Comparison of ENCODE assay signal across 9 mouse cellular contexts in the genomic region with DNA sequence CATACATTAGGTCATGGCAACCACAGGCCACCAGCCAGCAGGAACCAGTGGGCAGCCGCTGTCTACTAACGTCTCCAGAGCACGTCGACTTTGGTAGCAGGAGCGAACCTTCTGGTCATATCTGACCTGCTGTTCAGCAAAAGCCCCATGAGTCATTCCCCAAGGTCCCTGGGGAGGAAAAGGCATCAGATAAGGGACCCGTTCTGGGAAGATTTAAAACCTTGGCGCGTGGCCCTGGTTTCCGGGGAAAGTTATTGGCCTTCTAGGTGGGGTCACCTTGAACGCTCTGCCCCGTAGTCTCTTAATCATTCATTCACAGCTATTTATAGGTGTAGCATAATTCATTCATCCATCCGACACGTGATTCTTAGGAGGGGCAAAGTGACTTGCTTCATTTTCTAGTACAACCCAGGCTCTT. TPM values are rescaled to one million over a fixed set of nuclear protein-coding genes. Genes with fewer than 3 reads are reported as not detected.
DNase-seq lines count a peak whose midpoint lies in the region; ATAC-seq and TF ChIP-seq lines count a peak whose summit lies in the region.
"Had no signal": no experiment of that assay in that cellular context is flagged by ENCODE, and none has a peak within 500 bp of the region (broad histone marks: within the 10 kb centered on the region; RNA-seq: fewer than 3 reads in every experiment).

No protein-coding gene starts in this region.

- no peaks in the 10 kb centered on the region for H3K9me3 ChIP-seq in heart, embryonic 10.5 days
- no peaks in the 10 kb centered on the region for H3K9me3 ChIP-seq in intestine, postnatal 0 days (ENCODE audit: control insufficient read depth)
- no peaks in the 10 kb centered on the region for H3K9me3 ChIP-seq in stomach, embryonic 16.5 days (replicated peaks; ENCODE audit: control insufficient read depth, low read length)
- H3K9me3 ChIP-seq in midbrain, embryonic 15.5 days = no peaks in the 10 kb centered on the region

- no peak for TF ChIP-seq CTCF in intestine, postnatal 0 days (IDR thresholded peaks at IDR 0.05; ENCODE audit: low read depth)

- ATAC-seq in intestine, postnatal 0 days = peak; percentile 86
- ATAC-seq in stomach, embryonic 16.5 days (ENCODE audit: insufficient read depth, low FRiP score) = peak; percentile 64; the same call in 1 of the 2 replicates
- no peak for ATAC-seq in midbrain, embryonic 15.5 days (replicated peaks)

- peaks cover 13% of the 10 kb centered on the region for H3K4me1 ChIP-seq in heart, embryonic 10.5 days
- peaks cover 12% of the 10 kb centered on the region; the same call in 1 of the 2 replicates for H3K4me1 ChIP-seq in intestine, postnatal 0 days (replicated peaks; ENCODE audit: control insufficient read depth, insufficient read depth, low read length)
- H3K4me1 ChIP-seq in stomach, embryonic 16.5 days (ENCODE audit: control insufficient read depth, insufficient read depth, low read length) = peaks cover 5% of the 10 kb centered on the region; the same call in 1 of the 2 replicates
- no peaks in the 10 kb centered on the region for H3K4me1 ChIP-seq in midbrain, embryonic 15.5 days

- 51% methylated on average over 13 of the region's 13 CpGs for WGBS in heart, embryonic 10.5 days
- 36% methylated on average over 13 of the region's 13 CpGs for WGBS in intestine, postnatal 0 days
- 50% methylated on average over 13 of the region's 13 CpGs for WGBS in stomach, embryonic 16.5 days
- 90% methylated on average over 13 of the region's 13 CpGs for WGBS in midbrain, embryonic 15.5 days

- H3K4me2 ChIP-seq in intestine, postnatal 0 days (replicated peaks; ENCODE audit: low read depth) = no peak overlapping the region
- no peak overlapping the region for H3K4me2 ChIP-seq in stomach, embryonic 16.5 days (ENCODE audit: low read depth, low read length)
- no peak overlapping the region for H3K4me2 ChIP-seq in midbrain, embryonic 15.5 days

- no peak overlapping the region for H3K27ac ChIP-seq in heart, embryonic 10.5 days
- H3K27ac ChIP-seq in intestine, postnatal 0 days (ENCODE audit: low read depth, low read length) = no peak overlapping the region
- H3K27ac ChIP-seq in stomach, embryonic 16.5 days (ENCODE audit: low read length) = peak overlapping the region; percentile 49; the same call in 1 of the 2 replicates
- H3K27ac ChIP-seq in midbrain, embryonic 15.5 days = no peak overlapping the region

- no peak overlapping the region for H3K4me3 ChIP-seq in heart, embryonic 10.5 days
- H3K4me3 ChIP-seq in intestine, postnatal 0 days (ENCODE audit: low read depth, low read length) = no peak overlapping the region
- H3K4me3 ChIP-seq in stomach, embryonic 16.5 days (replicated peaks; ENCODE audit: low read length) = no peak overlapping the region
- H3K4me3 ChIP-seq in midbrain, embryonic 15.5 days = no peak overlapping the region

- no peak overlapping the region for H3K9ac ChIP-seq in intestine, postnatal 0 days (ENCODE audit: low read depth, low read length)
- no peak overlapping the region for H3K9ac ChIP-seq in stomach, embryonic 16.5 days (ENCODE audit: low read length)
- no peak overlapping the region for H3K9ac ChIP-seq in midbrain, embryonic 15.5 days

- no peaks in the 10 kb centered on the region for H3K27me3 ChIP-seq in heart, embryonic 10.5 days (ENCODE audit: insufficient read depth, poor library complexity, severe bottlenecking)
- no peaks in the 10 kb centered on the region for H3K27me3 ChIP-seq in intestine, postnatal 0 days (replicated peaks; ENCODE audit: control insufficient read depth, insufficient read depth, low read length)
- H3K27me3 ChIP-seq in stomach, embryonic 16.5 days (ENCODE audit: control insufficient read depth, insufficient read depth, low read length) = no peaks in the 10 kb centered on the region
- H3K27me3 ChIP-seq in midbrain, embryonic 15.5 days (replicated peaks) = no peaks in the 10 kb centered on the region

- peak; percentile 88 for DNase-seq in heart, adult 18-20 months
- no peak for DNase-seq in heart, embryonic 10.5 days (ENCODE audit: low spot score)
- DNase-seq in adrenal gland, postnatal 36 days = peak; percentile 96 to 97
- DNase-seq in layer of hippocampus, postnatal 10 days (ENCODE audit: low spot score in 2 of 2) = no peak
- DNase-seq in layer of hippocampus, adult 9-10 months (ENCODE audit: low spot score) = no peak
- DNase-seq: lung, postnatal 10 days had no signal

- no peaks in the 10 kb centered on the region for H3K36me3 ChIP-seq in heart, embryonic 10.5 days
- no peaks in the 10 kb centered on the region for H3K36me3 ChIP-seq in intestine, postnatal 0 days (ENCODE audit: control insufficient read depth, insufficient read depth)
- no peaks in the 10 kb centered on the region for H3K36me3 ChIP-seq in stomach, embryonic 16.5 days (ENCODE audit: control insufficient read depth, insufficient read depth, low read length)
- H3K36me3 ChIP-seq in midbrain, embryonic 15.5 days (replicated peaks) = no peaks in the 10 kb centered on the region

RNA-seq across cellular contexts. Expression of a gene that starts 34.7 kb away (rescaled TPM):
- total RNA-seq in heart, adult 18-20 months (2021) = 10 to 100 TPM; 12.0 to 13.6 TPM
- polyA plus RNA-seq in heart, embryonic 10.5 days (2016; fragmentation: Nextera tagmentation; extraction: Ambion mirVana) = 11.4 and 13.6 TPM in 2 replicates
- total RNA-seq in adrenal gland, postnatal 36 days (2021) = 100 to 1,000 TPM in 1 of 2 experiments, 10 to 100 TPM in 1; 93.7 to 153 TPM
- polyA plus RNA-seq in intestine, postnatal 0 days (2015; fragmentation: Nextera tagmentation; extraction: Ambion mirVana) = 22.4 and 26.6 TPM in 2 replicates
- polyA plus RNA-seq in stomach, embryonic 16.5 days (2015; fragmentation: Nextera tagmentation; extraction: Ambion mirVana) = 7.0 and 7.5 TPM in 2 replicates
- 10 to 100 TPM; 72.7 to 76.9 TPM for total RNA-seq in layer of hippocampus, postnatal 10 days (2021)
- polyA plus RNA-seq in midbrain, embryonic 15.5 days (2015; fragmentation: Nextera tagmentation; extraction: Ambion mirVana) = 28.3 and 31.8 TPM in 2 replicates

RNA-seq across cellular contexts. Expression of a gene that starts 37.8 kb away (rescaled TPM):
- 10 to 100 TPM; 20.5 to 26.8 TPM for total RNA-seq in heart, adult 18-20 months (2021)
- 23.0 and 26.0 TPM in 2 replicates for polyA plus RNA-seq in heart, embryonic 10.5 days (2016; fragmentation: Nextera tagmentation; extraction: Ambion mirVana)
- total RNA-seq in adrenal gland, postnatal 36 days (2021) = 10 to 100 TPM; 37.4 to 38.3 TPM
- 14.9 and 15.7 TPM in 2 replicates for polyA plus RNA-seq in intestine, postnatal 0 days (2015; fragmentation: Nextera tagmentation; extraction: Ambion mirVana)
- polyA plus RNA-seq in stomach, embryonic 16.5 days (2015; fragmentation: Nextera tagmentation; extraction: Ambion mirVana) = 21.5 and 21.7 TPM in 2 replicates
- 10 to 100 TPM; 33.6 to 35.0 TPM for total RNA-seq in layer of hippocampus, postnatal 10 days (2021)
- 20.2 and 23.2 TPM in 2 replicates for polyA plus RNA-seq in midbrain, embryonic 15.5 days (2015; fragmentation: Nextera tagmentation; extraction: Ambion mirVana)

Comparison
In these comparisons a context has a peak if more than half of its experiments do, and no peak if none do; other contexts are left out.
1. DNase-seq: peak in heart, adult 18-20 months (2 of 2) and adrenal gland, postnatal 36 days (2 of 2); none in heart, embryonic 10.5 days (single experiment), layer of hippocampus, postnatal 10 days (0 of 2) and layer of hippocampus, adult 9-10 months (single experiment).